Mouse (Mus musculus) kidney, postnatal 36 days (tissue): ENCODE measurements around the gene Rem1.

Source experiments
- DNase-seq, 2 experiments: peaks; one replicate each; pipeline ENCODE4 v3.0.0; 2021 to 2022; ENCODE audit warnings: mixed read lengths in 2 of 2

Rem1 gene

GRCm38 (mm10) chr2:152629239-152629638 lies 2.5 kb downstream of the Rem1 start:
- DNase-seq = no peak

- DNase-seq = no peak
Measured at GRCm38 (mm10) chr2:152629904-152630303, 3.2 kb downstream of the Rem1 start.

DNA sequence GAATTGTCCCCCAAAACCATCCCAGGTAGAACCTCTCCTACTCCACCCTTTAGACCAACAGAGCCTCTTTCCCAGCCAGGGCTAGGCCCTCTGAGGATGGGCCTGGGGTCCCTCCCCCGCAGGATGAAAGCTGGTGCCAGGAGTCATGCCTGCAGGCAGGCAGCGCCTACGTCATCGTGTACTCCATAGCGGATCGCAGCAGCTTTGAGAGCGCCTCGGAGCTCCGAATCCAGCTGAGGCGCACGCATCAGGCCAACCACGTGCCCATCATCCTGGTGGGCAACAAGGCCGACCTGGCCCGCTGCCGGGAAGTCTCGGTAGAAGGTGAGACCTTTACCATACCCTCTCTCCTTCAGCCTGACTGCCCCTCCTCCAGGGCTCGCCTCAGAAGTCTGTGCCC lies 6.6 kb downstream of the Rem1 start:
- DNase-seq = no peak

DNA sequence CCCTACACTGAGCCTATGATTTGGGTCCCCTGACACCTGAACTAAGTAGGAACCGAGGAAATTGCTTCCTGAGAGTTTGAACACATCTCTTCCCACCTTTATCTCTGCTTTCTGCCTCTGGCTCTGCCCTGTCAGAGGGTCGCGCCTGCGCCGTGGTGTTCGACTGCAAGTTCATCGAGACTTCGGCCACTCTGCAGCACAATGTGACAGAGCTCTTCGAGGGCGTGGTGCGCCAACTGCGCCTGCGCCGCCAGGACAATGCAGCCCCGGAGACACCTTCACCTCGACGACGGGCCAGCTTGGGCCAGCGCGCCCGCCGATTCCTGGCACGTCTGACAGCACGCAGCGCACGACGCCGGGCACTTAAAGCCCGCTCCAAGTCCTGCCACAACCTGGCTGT lies 7.6 kb downstream of the Rem1 start:
- no peak for DNase-seq

GRCm38 (mm10) chr2:152636246-152637005 lies 9.7 kb downstream of the Rem1 start:
- peak; percentile 81 to 87 for DNase-seq

DNA sequence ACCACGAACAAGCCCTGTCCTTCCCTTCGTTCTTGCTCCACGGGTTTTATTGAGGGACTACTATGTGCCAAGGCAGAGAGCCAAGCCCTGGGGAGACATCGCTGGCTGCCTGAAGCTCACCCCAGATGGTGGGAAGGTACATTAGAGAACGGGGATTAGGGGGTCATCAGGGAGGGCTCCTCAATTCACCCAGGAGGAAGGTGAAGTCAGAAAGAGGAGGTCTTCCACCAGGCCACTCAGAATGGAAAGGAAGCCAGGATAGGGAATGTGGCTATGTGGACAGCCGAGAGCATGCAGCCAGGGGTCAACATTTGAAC lies 10.2 kb downstream of the Rem1 start:
- DNase-seq = no peak

DNA sequence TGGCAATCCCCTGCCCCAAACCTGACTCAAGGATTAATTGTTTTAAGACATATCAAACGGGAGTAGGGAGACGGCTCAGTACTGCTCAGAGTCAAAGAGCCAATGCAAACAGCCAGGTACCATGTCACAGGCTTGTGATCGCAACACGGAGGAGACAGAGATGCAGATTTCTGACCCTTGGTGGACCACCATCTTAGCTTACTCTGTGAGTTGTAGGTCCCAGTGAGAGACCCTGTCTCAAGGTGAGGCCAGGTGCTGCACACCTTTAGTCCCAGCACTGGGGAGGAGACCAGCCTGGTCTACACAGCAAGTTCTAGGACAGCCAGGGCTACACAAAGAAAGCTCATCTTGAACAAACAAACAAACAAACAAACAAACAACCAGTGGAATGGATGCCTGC lies 10.6 kb downstream of the Rem1 start:
- DNase-seq = no peak

DNA sequence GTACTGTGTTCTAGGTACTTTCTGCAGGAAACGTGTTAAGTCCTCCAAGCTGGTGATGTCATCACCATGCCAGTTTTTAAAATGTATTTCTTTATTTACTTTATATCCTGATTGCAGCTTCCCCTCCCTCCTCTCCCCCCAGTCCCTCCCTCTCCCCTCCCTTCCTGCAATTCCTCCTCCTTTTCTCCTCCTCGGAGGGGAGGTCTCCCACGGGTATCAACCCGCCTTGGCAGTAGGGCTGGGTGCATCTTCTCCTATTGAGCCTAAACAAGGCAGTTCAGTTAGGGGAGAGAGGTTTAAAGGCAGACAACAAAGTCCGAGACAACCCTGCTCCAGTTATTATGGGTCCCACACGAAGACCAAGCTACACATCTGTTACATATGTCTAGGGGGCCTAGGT lies 12.1 kb downstream of the Rem1 start:
- DNase-seq = no peak

DNA sequence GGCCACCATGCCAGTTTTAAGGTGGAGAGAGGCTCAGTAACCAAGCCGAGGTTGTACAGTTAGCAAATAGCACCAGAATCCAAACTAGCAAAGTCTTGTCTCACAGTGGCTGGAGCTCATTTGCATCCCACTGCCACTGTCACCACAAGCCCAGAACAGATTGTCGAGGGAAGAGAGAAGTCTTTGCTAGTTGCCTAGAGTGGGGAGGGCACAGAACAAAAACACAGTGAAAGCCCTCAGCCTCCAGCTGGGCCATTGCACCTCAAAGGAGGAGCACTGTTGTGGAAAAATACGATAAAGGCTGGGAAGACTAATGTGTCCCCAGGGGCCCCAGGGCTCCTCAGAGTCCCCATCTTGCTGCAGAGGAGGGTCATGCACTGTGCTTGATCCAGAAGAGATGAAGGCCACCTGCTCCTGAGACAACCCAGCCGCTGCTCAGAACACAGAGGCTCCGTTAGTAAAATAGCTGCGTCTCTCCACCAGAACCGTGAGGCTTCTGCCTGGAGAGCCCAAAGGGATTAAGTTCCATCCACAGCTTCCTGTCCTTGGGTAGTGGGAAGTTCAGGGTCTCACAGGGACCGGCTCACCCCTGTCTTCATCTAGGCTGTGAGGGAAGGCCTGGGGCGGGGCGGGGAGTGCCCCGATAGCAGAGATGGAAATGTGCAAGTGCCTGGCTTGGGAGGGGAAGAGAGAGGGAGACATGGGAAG lies 12.8 kb downstream of the Rem1 start:
- DNase-seq = peak; percentile 67 to 77

- peak; percentile 69 to 75 for DNase-seq
Measured at GRCm38 (mm10) chr2:152652901-152653620, 26.3 kb downstream of the Rem1 start.

DNA sequence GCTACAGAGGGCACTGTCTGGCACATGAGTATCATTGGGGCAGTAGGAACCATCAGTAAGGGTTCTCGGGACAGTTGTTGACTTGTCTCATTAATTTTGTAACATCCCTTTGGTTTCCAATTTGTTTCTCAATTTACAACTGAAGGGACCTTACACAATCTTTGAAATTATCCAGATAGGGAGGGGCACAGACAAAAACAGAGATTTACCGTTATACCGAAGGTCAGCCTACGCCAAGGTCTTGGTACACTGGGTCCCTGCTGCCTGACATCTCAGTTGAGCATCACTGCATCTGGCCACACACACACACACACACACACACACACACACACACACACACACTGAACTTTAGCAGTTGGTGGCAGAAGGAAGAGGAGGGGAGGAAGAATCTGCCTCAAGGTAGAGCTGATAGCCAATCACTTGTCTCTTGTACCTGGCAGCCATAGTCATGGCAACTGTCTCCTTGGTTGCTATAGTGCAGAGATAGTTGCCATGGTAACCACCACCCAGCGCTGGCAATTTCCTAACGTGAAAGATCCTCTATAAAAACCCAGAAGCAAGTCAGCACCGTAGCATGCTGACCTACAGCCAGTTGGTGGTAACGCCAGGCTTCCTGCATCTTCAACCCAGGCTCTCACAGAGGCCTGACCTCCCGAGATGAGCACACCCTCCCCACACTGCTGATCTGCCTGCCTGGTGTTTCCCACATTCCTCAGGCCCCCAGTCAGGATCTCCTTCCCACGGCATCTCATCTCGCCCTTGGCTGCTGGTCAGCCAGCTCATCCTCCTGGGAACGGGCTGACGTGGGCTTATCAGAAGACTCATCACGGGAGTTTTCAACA lies 27.3 kb downstream of the Rem1 start:
- DNase-seq = peak in 1 of 2 experiments; percentile 50

GRCm38 (mm10) chr2:152657398-152657797 lies 30.6 kb downstream of the Rem1 start:
- DNase-seq = peak in 1 of 2 experiments; percentile 73

DNA sequence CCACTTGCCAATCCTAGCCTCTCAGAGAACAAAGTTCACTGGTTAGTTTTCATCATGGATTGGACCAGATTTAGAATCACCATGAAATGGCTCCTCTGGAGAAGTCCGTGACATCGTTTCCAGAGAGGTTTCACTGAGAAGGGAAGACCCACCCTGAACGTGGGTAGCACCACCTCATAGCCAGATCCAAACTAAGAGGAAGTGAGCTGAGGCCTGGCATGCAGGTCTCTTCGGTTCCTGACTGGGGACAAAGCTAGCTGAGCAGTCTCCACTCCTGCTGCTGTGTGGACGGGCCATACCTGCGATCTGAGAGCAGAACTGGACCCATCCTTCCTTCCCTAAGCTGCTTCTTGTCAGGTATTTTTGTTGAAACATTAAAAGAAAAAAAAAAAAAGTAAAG lies 34.4 kb downstream of the Rem1 start:
- no peak for DNase-seq

DNA sequence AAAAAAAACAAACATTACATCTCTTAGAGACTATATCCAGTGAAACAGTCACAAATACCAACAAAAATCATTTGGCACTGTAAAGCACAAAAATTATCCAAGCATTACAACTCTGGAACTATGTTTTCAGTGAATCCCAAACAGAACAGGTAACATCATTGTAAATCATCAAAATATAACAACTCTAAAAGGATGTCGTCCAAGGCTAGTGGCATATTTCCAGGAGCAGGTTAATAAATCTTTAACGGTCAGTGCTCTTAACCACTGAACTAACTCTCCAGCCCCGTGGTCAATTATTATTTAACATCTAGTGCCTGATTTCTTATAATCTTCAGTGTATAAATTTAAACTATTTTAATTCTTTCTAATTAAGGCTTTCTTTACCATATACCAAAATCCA lies 39.4 kb downstream of the Rem1 start:
- DNase-seq = peak; percentile 34 to 56

GRCm38 (mm10) chr2:152669256-152669638 lies 42.5 kb downstream of the Rem1 start, which contains the start of gene H13:
Gene H13 (plus strand): TSS chr2:152669461.
- DNase-seq = peak; percentile 93

GRCm38 (mm10) chr2:152669639-152670484 lies 43.1 kb downstream of the Rem1 start:
- DNase-seq = no peak

GRCm38 (mm10) chr2:152670983-152671641 lies 44.4 kb downstream of the Rem1 start:
- DNase-seq = peak in 1 of 2 experiments; percentile 53

- DNase-seq = peak; percentile 50 to 67
Measured at GRCm38 (mm10) chr2:152671642-152671999, 44.9 kb downstream of the Rem1 start.

- no peak for DNase-seq
Measured at GRCm38 (mm10) chr2:152672166-152672565, 45.4 kb downstream of the Rem1 start.

DNA sequence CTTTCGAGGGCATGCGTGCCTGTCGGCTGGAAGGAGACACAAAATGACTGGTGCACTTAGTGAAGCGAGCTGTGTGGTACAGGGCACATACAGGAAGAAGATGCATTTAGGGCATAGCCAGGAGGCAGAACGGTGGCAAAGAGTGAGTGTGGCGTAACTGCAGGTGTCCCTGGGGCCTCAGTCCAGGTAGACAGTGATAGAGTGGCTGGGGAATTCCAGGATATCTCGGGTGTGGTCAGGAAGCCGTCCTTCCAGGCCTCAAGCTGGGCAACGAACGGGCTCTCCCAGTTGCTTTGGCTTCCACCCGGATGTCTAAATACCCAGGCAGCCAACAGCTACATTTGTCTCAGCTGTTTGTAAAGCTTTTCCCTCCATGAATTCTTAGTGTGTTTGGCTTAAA lies 47.4 kb downstream of the Rem1 start:
- DNase-seq = no peak

DNA sequence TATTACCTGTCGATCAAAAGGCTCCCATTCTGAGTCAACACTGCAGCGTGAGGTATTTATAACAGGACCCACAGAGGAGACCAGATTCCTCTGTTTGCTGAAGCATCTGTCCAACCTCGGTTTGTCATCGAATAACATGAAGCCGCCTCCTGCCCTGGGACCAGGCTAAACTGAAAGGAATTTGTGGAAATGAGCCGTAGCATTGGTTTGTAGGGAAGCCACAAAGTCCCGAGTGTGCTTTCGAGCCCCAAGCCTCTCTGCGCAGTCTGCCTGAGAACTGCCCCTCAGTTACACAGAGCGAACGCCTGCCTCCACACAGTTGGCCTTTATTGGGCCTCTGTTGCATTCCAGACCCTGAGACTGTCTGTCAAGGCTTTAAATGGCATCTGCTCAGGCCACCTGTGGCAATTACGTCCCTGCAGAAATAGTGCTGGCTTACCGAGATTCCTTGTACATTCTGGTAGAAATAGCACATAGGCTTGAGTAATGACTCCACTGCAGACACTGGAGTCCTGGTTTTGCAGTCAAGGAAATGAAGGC lies 48.6 kb downstream of the Rem1 start:
- DNase-seq = no peak
